Mouse (Mus musculus): Measurements from ENCODE around the gene Ccdc167.

Gene Ccdc167

GRCm38 (mm10) chr17:29684275-29684674, 32.6 kb downstream of the Ccdc167 start:
- DNase-seq = no peak

- no peak for DNase-seq
Measured at GRCm38 (mm10) chr17:29683127-29683526, 33.7 kb downstream of the Ccdc167 start.

GRCm38 (mm10) chr17:29682261-29682660, 34.6 kb downstream of the Ccdc167 start:
- DNase-seq = peak; percentile 42

- DNase-seq = no peak
Measured at GRCm38 (mm10) chr17:29681669-29682068, 35.2 kb downstream of the Ccdc167 start.

- no peak for DNase-seq
Measured at GRCm38 (mm10) chr17:29680921-29681320, 35.9 kb downstream of the Ccdc167 start.

- peak; percentile 87 for DNase-seq
Measured at GRCm38 (mm10) chr17:29680174-29680573, 36.7 kb downstream of the Ccdc167 start.

GRCm38 (mm10) chr17:29679038-29679767, 37.6 kb downstream of the Ccdc167 start:
- no peak for DNase-seq

GRCm38 (mm10) chr17:29678526-29678925, 38.3 kb downstream of the Ccdc167 start:
- DNase-seq = peak; percentile 31

- DNase-seq = no peak
Measured at GRCm38 (mm10) chr17:29673325-29673724, 43.5 kb downstream of the Ccdc167 start.

GRCm38 (mm10) chr17:29671021-29671420, 45.8 kb downstream of the Ccdc167 start:
- no peak for DNase-seq

- DNase-seq = no peak
Measured at GRCm38 (mm10) chr17:29669936-29670335, 46.9 kb downstream of the Ccdc167 start.

- DNase-seq = no peak
Measured at GRCm38 (mm10) chr17:29669030-29669429, 47.8 kb downstream of the Ccdc167 start.

GRCm38 (mm10) chr17:29668051-29668986, 48.5 kb downstream of the Ccdc167 start:
- DNase-seq = no peak

- DNase-seq = no peak
Measured at GRCm38 (mm10) chr17:29662145-29662544, 54.7 kb downstream of the Ccdc167 start.

GRCm38 (mm10) chr17:29660762-29661391, 56.0 kb downstream of the Ccdc167 start:
- DNase-seq = no peak

- DNase-seq = peak; percentile 97
Measured at GRCm38 (mm10) chr17:29660076-29660761, 56.6 kb downstream of the Ccdc167 start, which contains the start of gene Cmtr1. Gene Cmtr1, plus strand, starts transcription at chr17:29660595.

GRCm38 (mm10) chr17:29658249-29658648, 58.6 kb downstream of the Ccdc167 start:
- DNase-seq = no peak

- DNase-seq = no peak
Measured at GRCm38 (mm10) chr17:29642219-29642618, 74.6 kb downstream of the Ccdc167 start.

- no peak for DNase-seq
Measured at GRCm38 (mm10) chr17:29640971-29641370, 75.9 kb downstream of the Ccdc167 start.

GRCm38 (mm10) chr17:29637895-29638294, 78.9 kb downstream of the Ccdc167 start:
- no peak for DNase-seq

- no peak for DNase-seq
Measured at GRCm38 (mm10) chr17:29637377-29637776, 79.5 kb downstream of the Ccdc167 start.
